Mouse (Mus musculus) MEL (cell line): ENCODE results near the gene Nme1. TPM values are rescaled to one million over a fixed set of nuclear protein-coding genes. Genes with fewer than 3 reads are reported as not detected.

ENCODE experiments used
- DNase-seq: peaks from one replicate; pipeline ENCODE4 v3.0.0; 2011; ENCODE audit warnings: low read depth, low spot score
- H3K27ac ChIP-seq: 2 replicates; pipeline ENCODE4 v1.5.1; 2012; ENCODE audit warnings: low read depth, mild to moderate bottlenecking, control low read depth, low read length, moderate library complexity; ENCODE audit not compliant: control insufficient read depth
- H3K27me3 ChIP-seq, 2 experiments: fragments of 150-350 bp in 1 of 2; sonication (generic) in 1 of 2; 2 replicates each; pipeline ENCODE4 v1.6.1; 2012; ENCODE audit warnings: low read length in 2 of 2, mild to moderate bottlenecking in 2 of 2, improper control_type of control experiment in 1 of 2, moderate library complexity in 1 of 2; ENCODE audit not compliant: insufficient read depth in 2 of 2, control insufficient read depth in 1 of 2
- H3K36me3 ChIP-seq, 2 experiments: 2 replicates each; pipeline ENCODE4 v1.6.1; 2012 to 2014; ENCODE audit warnings: low read length in 2 of 2, improper control_type of control experiment in 1 of 2, inconsistent platforms in 1 of 2, mild to moderate bottlenecking in 1 of 2; ENCODE audit not compliant: insufficient read depth in 2 of 2, control insufficient read depth in 1 of 2
- H3K4me1 ChIP-seq, 2 experiments: fragments of 150-350 bp in 1 of 2; sonication (generic) in 1 of 2; 2 replicates each; pipeline ENCODE4 v1.6.1; 2012; ENCODE audit warnings: low read length in 2 of 2, improper control_type of control experiment in 1 of 2, mild to moderate bottlenecking in 1 of 2; ENCODE audit not compliant: insufficient read depth in 2 of 2, control insufficient read depth in 1 of 2
- H3K4me3 ChIP-seq, 2 experiments: fragments of 150-350 bp in 1 of 2; sonication (generic) in 1 of 2; 2 replicates each; pipeline ENCODE4 v1.5.1; 2012; ENCODE audit warnings: low read depth in 2 of 2, low read length in 2 of 2, mild to moderate bottlenecking in 2 of 2, moderate library complexity in 2 of 2, control low read depth in 1 of 2, improper control_type of control experiment in 1 of 2; ENCODE audit not compliant: control insufficient read depth in 1 of 2, insufficient read depth in 1 of 2
- H3K79me2 ChIP-seq: 2 replicates; pipeline ENCODE4 v1.6.1; 2012; ENCODE audit warnings: mild to moderate bottlenecking, low read length, moderate library complexity; ENCODE audit not compliant: control insufficient read depth, poor library complexity, insufficient read depth
- H3K9ac ChIP-seq: 2 replicates; pipeline ENCODE4 v1.6.1; 2012; ENCODE audit warnings: low read depth, mild to moderate bottlenecking, control low read depth, low read length, moderate library complexity; ENCODE audit not compliant: control insufficient read depth, poor library complexity, severe bottlenecking
- H3K9me3 ChIP-seq: fragments of 150-350 bp; sonication (generic); replicated peaks from 2 replicates; pipeline ENCODE4 v1.6.1; 2012; ENCODE audit warnings: mild to moderate bottlenecking, low read length, improper control_type of control experiment, moderate library complexity; ENCODE audit not compliant: insufficient read depth
- CHD1 ChIP-seq: IDR thresholded peaks from 2 replicates; pipeline ENCODE4 v1.6.1; 2012; ENCODE audit warnings: low read depth, mild to moderate bottlenecking, inconsistent platforms, low read length, improper control_type of control experiment
- CTCF ChIP-seq, 3 experiments: IDR thresholded peaks in 2 of 3; conservative IDR thresholded peaks in 1 of 3; 2 replicates each; pipeline ENCODE4 v1.5.1; 2011 to 2012; ENCODE audit warnings: low read length in 3 of 3, low read depth in 2 of 3, mild to moderate bottlenecking in 2 of 3, improper control_type of control experiment in 1 of 3, inconsistent platforms in 1 of 3, mixed read lengths in 1 of 3, moderate library complexity in 1 of 3; ENCODE audit not compliant: control insufficient read depth in 1 of 3, insufficient read depth in 1 of 3, poor library complexity in 1 of 3, severe bottlenecking in 1 of 3
- E2F4 ChIP-seq: IDR thresholded peaks from 2 replicates; pipeline ENCODE4 v1.6.1; 2011; ENCODE audit warnings: low read depth, low read length, improper control_type of control experiment, borderline replicate concordance
- ELF1 ChIP-seq: IDR thresholded peaks from 2 replicates; pipeline ENCODE4 v1.6.1; 2014; ENCODE audit warnings: low read depth, mild to moderate bottlenecking, inconsistent platforms, low read length, improper control_type of control experiment, moderate library complexity
- EP300 ChIP-seq, 2 experiments: IDR thresholded peaks; 2 replicates each; pipeline ENCODE4 v1.6.1; 2011; ENCODE audit warnings: improper control_type of control experiment in 2 of 2, low read length in 2 of 2, low read depth in 1 of 2, mild to moderate bottlenecking in 1 of 2
- GATA1 ChIP-seq: IDR thresholded peaks from 2 replicates; pipeline ENCODE4 v1.6.1; 2011; ENCODE audit warnings: low read depth, low read length, improper control_type of control experiment
- HCFC1 ChIP-seq: IDR thresholded peaks from 2 replicates; pipeline ENCODE4 v1.6.1; 2012; ENCODE audit warnings: low read depth, mild to moderate bottlenecking, inconsistent platforms, low read length, improper control_type of control experiment, moderate library complexity
- JUND ChIP-seq: IDR thresholded peaks from 2 replicates; pipeline ENCODE4 v1.6.1; 2011; ENCODE audit warnings: low read depth, mild to moderate bottlenecking, improper control_type of control experiment, low read length
- MAX ChIP-seq: IDR thresholded peaks from 2 replicates; pipeline ENCODE4 v1.6.1; 2011; ENCODE audit warnings: low read length, improper control_type of control experiment
- MXI1 ChIP-seq: IDR thresholded peaks from 2 replicates; pipeline ENCODE4 v1.6.1; 2011; ENCODE audit warnings: mild to moderate bottlenecking, low read depth, low read length, improper control_type of control experiment
- MYB ChIP-seq: IDR thresholded peaks from 2 replicates; pipeline ENCODE4 v1.6.1; 2011; ENCODE audit warnings: mild to moderate bottlenecking, low read depth, low read length, improper control_type of control experiment
- MYC ChIP-seq: IDR thresholded peaks from 2 replicates; pipeline ENCODE4 v1.6.1; 2011; ENCODE audit warnings: low read depth, mild to moderate bottlenecking, low read length, improper control_type of control experiment, moderate library complexity
- NELFE ChIP-seq: IDR thresholded peaks from 2 replicates; pipeline ENCODE4 v1.6.1; 2011; ENCODE audit warnings: low read depth, low read length, improper control_type of control experiment
- RCOR1 ChIP-seq: IDR thresholded peaks from 2 replicates; pipeline ENCODE4 v1.6.1; 2012; ENCODE audit warnings: low read depth, mild to moderate bottlenecking, inconsistent platforms, low read length, improper control_type of control experiment
- TAL1 ChIP-seq: IDR thresholded peaks from 2 replicates; pipeline ENCODE4 v1.6.1; 2012; ENCODE audit warnings: mild to moderate bottlenecking, inconsistent platforms, low read length, moderate library complexity, mixed read lengths
- TBP ChIP-seq: IDR thresholded peaks from 2 replicates; pipeline ENCODE4 v1.8.0; 2011; ENCODE audit warnings: low read depth, low read length, improper control_type of control experiment
- TCF12 ChIP-seq: IDR thresholded peaks from 2 replicates; pipeline ENCODE4 v1.6.1; 2014; ENCODE audit warnings: low read depth, mild to moderate bottlenecking, inconsistent platforms, low read length, improper control_type of control experiment, moderate library complexity
- UBTF ChIP-seq: IDR thresholded peaks from 2 replicates; pipeline ENCODE4 v1.6.1; 2012; ENCODE audit warnings: low read depth, mild to moderate bottlenecking, inconsistent platforms, low read length, improper control_type of control experiment, moderate library complexity, borderline replicate concordance; ENCODE audit not compliant: insufficient read depth
- USF2 ChIP-seq, 2 experiments: IDR thresholded peaks; 2 replicates each; pipeline ENCODE4 v1.6.1; 2011 to 2012; ENCODE audit warnings: improper control_type of control experiment in 2 of 2, low read length in 2 of 2, borderline replicate concordance in 1 of 2, inconsistent platforms in 1 of 2, low read depth in 1 of 2, mild to moderate bottlenecking in 1 of 2; ENCODE audit not compliant: insufficient read depth in 1 of 2
- ZNF384 ChIP-seq: IDR thresholded peaks from 2 replicates; pipeline ENCODE4 v1.6.1; 2012; ENCODE audit warnings: low read depth, mild to moderate bottlenecking, inconsistent platforms, low read length, improper control_type of control experiment
- polyA plus RNA-seq, 2 experiments: library from polyadenylated mRNA; stranded (reverse) in 1 of 2; unstranded in 1 of 2; fragments of >175 nt in 1 of 2; fragments of >200 nt in 1 of 2; gene quantifications; 2 replicates each; pipeline versions ENCODE4 v1.2.1 to v1.2.4; 2012; ENCODE audit warnings: low replicate concordance in 2 of 2, low read depth in 1 of 2; ENCODE audit not compliant: insufficient read length in 2 of 2, insufficient read depth in 1 of 2, missing spikeins in 1 of 2
- total RNA-seq: library from RNA; depleted of rRNA; stranded (reverse); fragments of 300-350 nt; gene quantifications from 2 replicates; pipeline ENCODE4 v1.2.3, GENCODE M21; 2012

Nme1 gene
- total and polyA plus RNA-seq, 3 experiments, result 131 to 210 TPM; not detected in 1

DNA sequence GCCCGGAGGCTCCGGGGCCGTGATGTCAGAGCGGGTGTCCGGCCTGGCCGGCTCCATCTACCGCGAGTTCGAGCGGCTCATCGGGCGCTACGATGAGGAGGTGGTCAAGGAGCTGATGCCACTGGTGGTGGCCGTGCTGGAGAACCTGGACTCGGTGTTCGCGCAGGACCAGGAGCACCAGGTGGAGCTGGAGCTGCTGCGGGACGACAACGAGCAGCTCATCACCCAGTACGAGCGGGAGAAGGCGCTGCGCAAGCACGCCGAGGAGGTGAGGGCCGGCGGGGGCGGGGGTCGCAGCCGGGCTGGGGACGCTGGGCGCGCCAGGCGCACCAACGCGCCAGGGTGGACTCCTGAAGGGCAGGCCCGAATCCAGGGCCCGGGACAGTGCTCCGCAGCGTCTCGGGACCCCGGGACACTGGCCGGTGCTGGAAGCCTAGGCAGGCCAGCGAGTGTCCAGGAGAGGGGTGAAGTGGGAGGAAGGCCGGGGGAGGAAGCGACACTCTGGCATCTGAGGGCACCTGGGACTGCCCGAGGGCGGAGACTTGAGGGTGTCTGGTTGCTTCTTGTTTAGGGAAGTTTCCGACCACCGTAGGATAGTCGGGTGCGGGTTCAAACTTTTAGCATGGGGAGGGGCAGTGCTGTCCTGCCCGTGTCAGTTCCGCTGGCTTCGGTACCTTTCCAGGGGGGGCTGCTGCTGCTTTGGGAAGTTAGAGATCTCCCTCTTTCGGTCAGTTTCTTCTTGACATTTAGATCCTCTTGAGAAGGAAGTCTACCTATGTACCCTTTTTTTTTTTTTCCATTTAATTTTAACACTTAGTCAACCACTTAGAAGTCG, 28.2 kb upstream of the Nme1 start:
- peaks cover 6 to 15% of the 10 kb centered on the region in 2 experiments for H3K4me1 ChIP-seq
- peaks cover 44% of the 10 kb centered on the region for H3K79me2 ChIP-seq
- H3K27ac ChIP-seq, result peak overlapping the region; percentile 67
- H3K4me3 ChIP-seq, result peak overlapping the region; percentile 85 to 99
- H3K9me3 ChIP-seq, result no peaks in the 10 kb centered on the region
- no peaks in the 10 kb centered on the region for H3K27me3 ChIP-seq
- peak; percentile 83 for DNase-seq
- H3K36me3 ChIP-seq, result peaks cover 0 to 12% of the 10 kb centered on the region in 2 experiments; a peak in 2 of 4 replicates
- TF ChIP-seq TBP (peak; percentile 50; the same call in 1 of the 2 replicates), ELF1 (peak; percentile 66; the same call in 1 of the 2 replicates), CHD1 (0 out of 2 replicates have a peak, but pooled peaks have one; percentile 78), TAL1 (no peak), MAX (no peak; the same call in 1 of the 2 replicates), EP300 (IDR thresholded peaks at IDR 0.05; ENCODE audit: low read depth in 1 of 2, low read length in 2 of 2) (0 out of 4 replicates have a peak, but pooled peaks of 1 of the 2 experiments have one; percentile 15), USF2 (IDR thresholded peaks at IDR 0.05; ENCODE audit: borderline replicate concordance in 1 of 2, insufficient read depth in 1 of 2, low read depth in 1 of 2, low read length in 2 of 2) (no peak), HCFC1 (no peak), ZNF384 (peak; percentile 73), CTCF (IDR thresholded peaks at IDR 0.05 in 2 of 3, conservative IDR thresholded peaks at IDR 0.05 in 1 of 3; ENCODE audit: control insufficient read depth in 1 of 3, insufficient read depth in 1 of 3, low read depth in 2 of 3, low read length in 3 of 3, poor library complexity in 1 of 3, severe bottlenecking in 1 of 3) (0 out of 6 replicates have a peak, but pooled peaks of 1 of the 3 experiments have one; percentile 5), TCF12 (0 out of 2 replicates have a peak, but pooled peaks have one; percentile 15), RCOR1 (no peak), MXI1 (0 out of 2 replicates have a peak, but pooled peaks have one; percentile 15), MYC (0 out of 2 replicates have a peak, but pooled peaks have one; percentile 16), UBTF (0 out of 2 replicates have a peak, but pooled peaks have one; percentile 93), GATA1 (no peak), NELFE (peak; percentile 38; the same call in 1 of the 2 replicates), JUND (no peak), E2F4 (no peak), MYB (no peak)
- peak overlapping the region; percentile 97 for H3K9ac ChIP-seq
